Mouse (Mus musculus) heart, embryonic 11.5 days (tissue): ENCODE results near the gene Med11. TPM values are rescaled to one million over a fixed set of nuclear protein-coding genes. Genes with fewer than 3 reads are reported as not detected.
"Not testable (repeated sequence)": the region's sequence is repeated elsewhere in the genome, so short reads cannot be mapped to it uniquely, and the experiment has no call there.

Experiments used
- ATAC-seq: fragments of 200-750 bp; cut with Nextera tagmentation; replicated peaks from 2 replicates; pipeline ENCODE4 v1.8.0; 2017; ENCODE audit warnings: moderate library complexity; ENCODE audit not compliant: insufficient number of reproducible peaks, low FRiP score, low TSS enrichment
- H3K27ac ChIP-seq: fragments of 300-500 bp; sonication (generic); 2 replicates; pipeline ENCODE4 v1.5.1; 2014; ENCODE audit warnings: mild to moderate bottlenecking, low read depth, low read length
- H3K27me3 ChIP-seq: fragments of 300-500 bp; sonication (generic); 2 replicates; pipeline ENCODE4 v1.6.1; 2014; ENCODE audit warnings: mild to moderate bottlenecking, low read length, mixed read lengths; ENCODE audit not compliant: control insufficient read depth, insufficient read depth
- H3K36me3 ChIP-seq: fragments of 300-500 bp; sonication (generic); 2 replicates; pipeline ENCODE4 v1.6.1; 2014; ENCODE audit warnings: mild to moderate bottlenecking, low read length, moderate library complexity, mixed read lengths; ENCODE audit not compliant: control insufficient read depth, insufficient read depth
- H3K4me1 ChIP-seq: fragments of 300-500 bp; sonication (generic); 2 replicates; pipeline ENCODE4 v1.6.1; 2014; ENCODE audit warnings: low read length; ENCODE audit not compliant: control insufficient read depth, insufficient read depth
- H3K4me2 ChIP-seq: fragments of 300-500 bp; sonication (generic); 2 replicates; pipeline ENCODE4 v1.6.1; 2014; ENCODE audit warnings: mild to moderate bottlenecking, moderate library complexity
- H3K4me3 ChIP-seq: fragments of 300-500 bp; sonication (generic); 2 replicates; pipeline ENCODE4 v1.5.1; 2014; ENCODE audit warnings: low read depth, low read length
- H3K9ac ChIP-seq: fragments of 300-500 bp; sonication (generic); 2 replicates; pipeline ENCODE4 v1.6.1; 2014; ENCODE audit warnings: mild to moderate bottlenecking, low read depth, low read length, moderate library complexity
- H3K9me3 ChIP-seq: fragments of 300-500 bp; sonication (generic); replicated peaks from 2 replicates; pipeline ENCODE4 v1.6.1; 2016; ENCODE audit warnings: low read length; ENCODE audit not compliant: control insufficient read depth
- WGBS: fragments of 180-500 bp; shearing (Covaris S2); extraction: QIAGEN DNeasy Blood & Tissue Kit; methylation state at CpG from one replicate; pipeline ENCODE4 v1.1.7; 2014; ENCODE audit not compliant: insufficient replicate concordance; 5-methylcytosine and 5-hydroxymethylcytosine counted together
- polyA plus RNA-seq: library from polyadenylated mRNA; unstranded; fragments of >200 nt; fragmentation: Nextera tagmentation; extraction: Ambion mirVana; gene quantifications from 2 replicates; pipeline ENCODE4 v1.2.1, GENCODE M21; 2014

The Med11 gene
- polyA plus RNA-seq, 1 experiment from 2014 or later: 31.2 TPM

DNA sequence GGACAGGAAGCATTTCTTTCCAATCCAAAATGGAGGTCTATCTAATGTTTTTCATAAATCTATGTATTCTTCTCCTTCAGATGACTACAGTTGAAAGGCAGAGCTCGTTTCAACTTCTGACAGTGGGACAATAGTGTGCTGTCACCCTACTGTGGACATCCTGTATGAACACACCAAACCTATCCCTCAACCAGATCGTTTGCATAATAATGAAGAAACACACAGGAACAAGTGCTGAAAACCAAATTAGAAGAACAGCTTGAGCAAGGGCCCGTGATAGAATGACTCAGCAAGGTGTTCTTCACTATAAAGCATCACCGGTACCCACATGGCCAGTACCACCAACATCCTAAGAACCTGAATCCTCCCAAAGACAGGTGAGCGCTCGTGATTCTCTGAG, 25.1 kb upstream of the Med11 start:
- not testable (repeated sequence) for H3K4me2 ChIP-seq, H3K36me3 ChIP-seq, H3K4me1 ChIP-seq, H3K27me3 ChIP-seq, H3K27ac ChIP-seq, ATAC-seq, H3K9ac ChIP-seq, H3K4me3 ChIP-seq, H3K9me3 ChIP-seq
- 68% methylated on average over 6 of the region's 6 CpGs for WGBS

DNA sequence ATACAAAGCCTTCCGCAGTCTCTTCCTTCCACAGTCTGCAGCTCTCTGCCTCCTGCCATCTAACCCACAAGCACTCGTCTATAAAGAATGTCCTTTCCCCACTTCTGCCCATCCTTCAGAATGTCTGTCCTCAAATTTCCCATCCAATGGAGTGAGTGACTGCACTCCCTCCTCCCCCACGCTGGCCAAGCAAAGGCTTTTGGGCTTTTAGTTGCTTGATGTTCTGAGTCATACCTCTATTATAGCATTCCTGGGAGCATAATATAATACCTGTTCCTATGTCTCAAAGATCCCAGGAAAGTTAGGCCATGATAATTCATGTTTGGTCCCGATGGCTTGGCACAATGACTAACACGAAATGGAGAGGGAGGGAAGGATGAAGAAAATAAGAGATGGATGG, 20.1 kb upstream of the Med11 start:
- Histone ChIP-seq H3K4me1 (peaks cover 12% of the 10 kb centered on the region), H3K9ac (no peak overlapping the region), H3K9me3 (no peaks in the 10 kb centered on the region), H3K36me3 (no peaks in the 10 kb centered on the region), H3K4me2 (peak overlapping the region; percentile 93), H3K27ac (no peak overlapping the region), H3K27me3 (no peaks in the 10 kb centered on the region), H3K4me3 (peak overlapping the region; percentile 83)
- WGBS: 31% methylated on average over 5 of the region's 5 CpGs
- no peak for ATAC-seq

DNA sequence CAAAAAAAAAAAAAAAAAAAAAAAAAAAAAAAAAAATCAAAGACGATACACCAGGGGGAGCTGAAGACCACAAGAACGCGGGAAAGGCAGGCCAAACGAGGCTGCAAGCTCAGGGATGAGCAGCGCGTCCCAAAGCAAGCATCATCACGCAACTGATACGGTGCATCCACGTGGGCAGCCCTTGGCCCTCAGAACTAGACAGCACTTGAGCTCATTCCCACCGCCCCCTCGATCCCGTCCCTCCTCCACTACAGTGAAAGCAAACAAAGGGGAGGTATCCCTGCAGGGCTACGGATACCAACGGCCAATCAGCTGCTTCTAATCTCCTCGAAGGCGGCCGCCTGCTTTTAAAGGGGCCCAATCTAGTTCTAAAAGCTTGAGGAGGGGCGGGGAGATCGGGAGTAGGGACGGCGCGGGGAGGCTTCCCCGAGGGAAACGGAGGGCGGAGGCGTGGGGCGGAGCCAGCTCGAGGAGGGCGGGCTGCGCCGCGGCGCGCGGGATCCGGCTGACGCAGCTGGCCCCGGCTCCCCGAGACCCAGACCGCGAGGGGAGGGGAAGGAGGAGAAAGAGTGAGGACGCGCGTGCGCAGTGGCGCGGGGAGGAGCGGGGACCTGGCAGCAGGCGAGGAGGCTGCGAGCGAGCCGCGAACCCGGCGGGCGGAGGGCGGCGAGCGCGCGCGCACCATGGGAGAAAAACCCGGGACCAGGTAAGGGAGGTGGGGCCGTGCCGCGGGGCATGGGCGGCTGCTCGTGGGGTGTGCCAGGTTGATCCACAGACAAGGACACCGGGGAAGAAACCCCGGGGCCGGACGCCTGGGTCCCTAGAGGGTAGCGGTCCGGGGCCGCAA, 19.4 kb upstream of the Med11 start, which contains the start of gene Arrb2:
TSS of gene Arrb2 (plus strand) at position 588 of the 847 bp plus-strand sequence.
- Histone ChIP-seq H3K36me3 (no peaks in the 10 kb centered on the region), H3K4me3 (peak within 1 kb of the TSS; percentile 83), H3K27ac (peak within 1 kb of the TSS; percentile 62), H3K4me1 (peaks cover 12% of the 10 kb centered on the region), H3K4me2 (peak within 1 kb of the TSS; percentile 93), H3K9ac (peak within 1 kb of the TSS; percentile 87), H3K9me3 (no peaks in the 10 kb centered on the region), H3K27me3 (no peaks in the 10 kb centered on the region)
- peak; percentile 93 for ATAC-seq
- WGBS: under 1% methylated on average over 73 of the region's 75 CpGs

DNA sequence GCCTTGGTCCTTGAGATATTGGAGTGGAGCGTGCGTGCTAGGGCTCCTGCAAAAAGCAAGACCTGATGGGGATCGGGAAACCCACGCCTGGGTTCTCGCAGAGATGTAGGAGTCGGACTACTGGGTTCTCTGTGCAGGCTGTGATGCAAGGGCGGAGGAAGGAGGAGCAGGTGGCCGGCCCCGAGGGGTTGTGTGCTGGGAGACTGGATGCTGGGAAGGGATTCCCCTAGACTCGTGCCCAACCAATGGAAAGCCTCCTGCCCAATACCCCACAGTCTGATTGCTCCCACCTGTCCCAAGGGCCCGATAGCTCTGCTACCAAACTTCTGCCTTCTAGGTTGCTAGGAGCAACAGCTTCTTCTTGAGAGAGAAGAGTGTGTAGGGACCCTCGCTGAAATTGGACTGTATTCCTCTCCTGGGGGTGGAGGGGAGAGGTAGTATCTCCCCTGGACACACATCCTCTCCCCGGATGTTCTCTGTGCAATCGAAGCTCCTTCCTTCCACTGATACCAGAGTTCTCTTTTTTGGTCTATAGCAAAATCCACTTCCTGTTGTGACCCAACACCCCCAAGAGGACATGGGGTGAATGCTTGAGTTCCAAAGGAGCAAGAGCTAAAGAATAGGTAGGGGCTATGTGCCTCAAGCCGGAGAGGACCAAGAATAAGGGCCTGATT, 18.7 kb upstream of the Med11 start:
- Histone ChIP-seq H3K36me3 (0 out of 2 replicates have a peak, but pooled peaks cover 2% of the 10 kb centered on the region), H3K4me3 (peak overlapping the region; percentile 83), H3K27ac (peak overlapping the region; percentile 62), H3K9ac (peak overlapping the region; percentile 87), H3K4me1 (peaks cover 12% of the 10 kb centered on the region), H3K4me2 (peak overlapping the region; percentile 93), H3K27me3 (no peaks in the 10 kb centered on the region), H3K9me3 (no peaks in the 10 kb centered on the region)
- peak; percentile 11; the same call in 1 of the 2 replicates for ATAC-seq
- 8% methylated on average over 15 of the region's 15 CpGs for WGBS

DNA sequence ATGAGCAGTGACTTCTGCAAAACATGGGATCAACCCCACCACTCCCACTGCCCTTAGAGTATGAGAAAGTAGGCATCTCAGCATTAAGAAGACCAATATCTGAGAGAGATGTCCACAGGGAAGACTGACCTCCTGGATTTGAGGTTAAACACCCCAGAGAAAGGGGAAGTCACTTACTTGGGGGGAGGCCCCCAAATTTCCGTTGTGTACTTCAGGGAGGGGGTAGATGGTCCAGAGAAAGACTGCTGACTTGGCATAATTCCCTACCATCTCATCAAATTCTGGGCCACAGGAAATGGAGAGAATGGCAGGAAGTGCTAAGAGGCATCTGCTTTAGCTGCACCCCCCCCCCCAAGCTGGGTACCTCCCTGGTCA, 18.2 kb upstream of the Med11 start:
- no peaks in the 10 kb centered on the region for H3K27me3 ChIP-seq
- H3K36me3 ChIP-seq: 0 out of 2 replicates have a peak, but pooled peaks cover 2% of the 10 kb centered on the region
- H3K9ac ChIP-seq: 0 out of 2 replicates have a peak overlapping the region, but pooled peaks have one; percentile 87
- WGBS: 58% methylated on average over 1 of the region's 1 CpGs
- H3K4me3 ChIP-seq: no peak overlapping the region; the same call in 1 of the 2 replicates
- no peak for ATAC-seq
- peak overlapping the region; percentile 93 for H3K4me2 ChIP-seq
- no peak overlapping the region for H3K27ac ChIP-seq
- no peaks in the 10 kb centered on the region for H3K9me3 ChIP-seq
- H3K4me1 ChIP-seq: peaks cover 12% of the 10 kb centered on the region

DNA sequence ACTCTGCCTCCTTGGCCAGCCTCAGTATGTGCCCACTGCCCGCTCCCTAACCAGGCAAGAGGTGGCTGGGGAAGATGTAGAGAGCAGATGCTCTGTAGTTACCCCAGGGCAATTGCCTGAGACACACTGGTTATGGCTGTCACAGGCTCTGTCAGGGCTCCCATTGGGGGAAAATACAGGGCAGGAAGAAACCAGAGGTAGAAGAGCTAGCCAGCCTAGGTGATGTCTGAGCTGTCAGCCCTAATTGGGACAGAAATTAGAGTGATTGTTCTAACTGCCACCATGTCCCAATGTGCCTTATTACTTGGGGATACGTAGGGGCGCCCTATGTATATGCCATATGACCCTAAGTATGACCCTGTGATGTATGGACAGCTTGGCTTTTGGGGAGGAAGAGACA, 17.8 kb upstream of the Med11 start:
- Histone ChIP-seq H3K4me2 (peak overlapping the region; percentile 93), H3K4me3 (no peak overlapping the region), H3K27me3 (no peaks in the 10 kb centered on the region), H3K27ac (no peak overlapping the region), H3K9me3 (no peaks in the 10 kb centered on the region), H3K36me3 (0 out of 2 replicates have a peak, but pooled peaks cover 2% of the 10 kb centered on the region), H3K4me1 (peaks cover 12% of the 10 kb centered on the region), H3K9ac (no peak overlapping the region)
- 90% methylated on average over 3 of the region's 3 CpGs for WGBS
- ATAC-seq: no peak

DNA sequence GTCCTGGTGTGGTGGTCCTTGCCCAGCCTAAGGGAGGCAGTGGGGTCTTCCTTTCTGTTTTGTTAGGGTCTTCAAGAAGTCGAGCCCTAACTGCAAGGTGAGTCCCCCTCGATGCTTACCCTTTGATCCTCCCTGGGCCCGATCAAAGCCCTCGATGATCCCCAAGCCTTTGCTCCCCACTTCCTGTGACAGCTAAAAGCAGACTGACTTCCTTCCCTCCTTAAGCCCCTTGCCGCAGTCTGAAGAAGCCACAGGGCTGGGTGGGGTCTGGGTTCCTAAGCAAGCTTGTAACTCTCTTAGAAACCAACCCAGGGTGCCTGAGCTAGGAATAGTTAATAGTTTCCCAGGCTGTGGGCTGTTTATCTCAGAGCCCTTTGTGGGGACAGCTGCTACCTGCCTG, 16.2 kb upstream of the Med11 start:
- ATAC-seq: no peak
- Histone ChIP-seq H3K27me3 (no peaks in the 10 kb centered on the region), H3K36me3 (peaks cover 2% of the 10 kb centered on the region; the same call in 1 of the 2 replicates), H3K4me3 (no peak overlapping the region), H3K4me1 (peaks cover 12% of the 10 kb centered on the region), H3K9me3 (no peaks in the 10 kb centered on the region), H3K27ac (no peak overlapping the region), H3K9ac (peak overlapping the region; percentile 0; the same call in 1 of the 2 replicates), H3K4me2 (no peak overlapping the region)
- WGBS: 73% methylated on average over 5 of the region's 5 CpGs

DNA sequence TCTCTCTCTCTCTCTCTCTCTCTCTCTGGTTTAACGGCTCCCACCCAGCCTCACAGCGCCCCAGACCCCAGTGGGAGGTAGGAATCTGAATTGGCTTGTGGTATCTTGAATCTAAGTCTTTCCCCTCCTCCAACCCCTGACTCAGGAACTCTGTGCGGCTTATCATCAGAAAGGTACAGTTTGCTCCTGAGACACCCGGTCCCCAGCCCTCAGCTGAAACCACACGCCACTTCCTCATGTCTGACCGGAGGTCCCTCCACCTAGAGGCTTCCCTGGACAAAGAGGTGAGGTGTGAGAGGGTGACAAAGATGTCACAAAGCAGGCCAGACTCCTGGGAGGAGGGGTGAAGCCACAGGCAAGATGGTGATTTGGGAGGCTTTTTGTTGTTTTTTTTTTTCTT, 14.3 kb upstream of the Med11 start:
- Histone ChIP-seq H3K27ac (no peak overlapping the region), H3K27me3 (no peaks in the 10 kb centered on the region), H3K36me3 (peaks cover 2% of the 10 kb centered on the region; the same call in 1 of the 2 replicates), H3K4me2 (no peak overlapping the region), H3K4me3 (no peak overlapping the region), H3K4me1 (peaks cover 12% of the 10 kb centered on the region), H3K9ac (no peak overlapping the region), H3K9me3 (no peaks in the 10 kb centered on the region)
- 68% methylated on average over 6 of the region's 6 CpGs for WGBS
- no peak for ATAC-seq
